Mouse (Mus musculus) myocyte (in vitro differentiated cells): ENCODE data around the gene Cep55.

ENCODE experiments used
- MAX ChIP-seq: IDR thresholded peaks from one replicate; pipeline ENCODE4 v1.6.1; 2011; ENCODE audit warnings: low read depth, mild to moderate bottlenecking, control low read depth
- POLR2A ChIP-seq: IDR thresholded peaks from one replicate; pipeline ENCODE4 v1.6.1; 2011; ENCODE audit warnings: low read depth, mild to moderate bottlenecking, control low read depth, moderate library complexity; ENCODE audit not compliant: insufficient read length
- POLR2AphosphoS2 ChIP-seq: IDR thresholded peaks from one replicate; pipeline ENCODE4 v1.6.1; 2011; ENCODE audit warnings: low read depth, control low read depth; ENCODE audit not compliant: insufficient read length
- TCF12 ChIP-seq: IDR thresholded peaks from one replicate; pipeline ENCODE4 v1.6.1; 2011; ENCODE audit warnings: mild to moderate bottlenecking, control low read depth; ENCODE audit not compliant: poor library complexity, insufficient read depth, severe bottlenecking
- TCF3 ChIP-seq: IDR thresholded peaks from one replicate; pipeline ENCODE4 v1.6.1; 2011; ENCODE audit warnings: low read depth, control low read depth; ENCODE audit not compliant: insufficient read length

- no peak for TF ChIP-seq POLR2AphosphoS2
- peak; percentile 49 for TF ChIP-seq POLR2A
- no peak for TF ChIP-seq MAX
- TF ChIP-seq TCF12, result no peak
- no peak for TF ChIP-seq TCF3
These were observed 29.4 kb upstream of the Cep55 start for GRCm38 (mm10) chr19:38025254-38026041.
